Mouse (Mus musculus) CH12.LX (cell line): ENCODE data around the gene Ccdc65. TPM values are rescaled to one million over a fixed set of nuclear protein-coding genes. Genes with fewer than 3 reads are reported as not detected.

Source experiments
- DNase-seq: peaks from one replicate; pipeline ENCODE4 v3.0.0-alpha.2; 2013; ENCODE audit errors: extremely low read depth
- H3K27ac ChIP-seq: 2 replicates; pipeline ENCODE4 v1.5.1; 2012; ENCODE audit warnings: low read depth, mild to moderate bottlenecking, control low read depth, moderate library complexity; ENCODE audit not compliant: insufficient read depth
- H3K27me3 ChIP-seq: replicated peaks from 2 replicates; pipeline ENCODE3; 2012; ENCODE audit warnings: inconsistent platforms
- H3K36me3 ChIP-seq, 2 experiments: replicated peaks in 1 of 2; 2 replicates each; pipeline versions ENCODE3 to v1.6.1; 2012; ENCODE audit warnings: inconsistent platforms in 1 of 2, low read length in 1 of 2, mild to moderate bottlenecking in 1 of 2, mixed read lengths in 1 of 2, moderate library complexity in 1 of 2; ENCODE audit not compliant: control insufficient read depth in 1 of 2, insufficient read depth in 1 of 2
- H3K4me1 ChIP-seq, 2 experiments: 2 replicates each; pipeline ENCODE4 v1.6.1; 2012; ENCODE audit warnings: inconsistent platforms in 1 of 2, moderate library complexity in 1 of 2; ENCODE audit not compliant: insufficient read depth in 2 of 2, control insufficient read depth in 1 of 2
- H3K4me2 ChIP-seq: 2 replicates; pipeline ENCODE4 v1.6.1; 2012; ENCODE audit warnings: low read depth, mild to moderate bottlenecking, control low read depth; ENCODE audit not compliant: poor library complexity, insufficient read depth, severe bottlenecking
- H3K4me3 ChIP-seq, 3 experiments: fragments of 150-350 bp in 1 of 3; sonication (generic) in 1 of 3; replicated peaks in 1 of 3; 2 replicates each; pipeline versions ENCODE3 to v1.5.1; 2011 to 2012; ENCODE audit warnings: low read depth in 2 of 3, low read length in 2 of 3, mild to moderate bottlenecking in 2 of 3, moderate library complexity in 2 of 3, control low read depth in 1 of 3, improper control_type of control experiment in 1 of 3, inconsistent platforms in 1 of 3, mixed read lengths in 1 of 3; ENCODE audit not compliant: poor library complexity in 1 of 3
- H3K79me2 ChIP-seq: replicated peaks from 2 replicates; pipeline ENCODE4 v1.6.1; 2012; ENCODE audit warnings: mild to moderate bottlenecking, moderate library complexity; ENCODE audit not compliant: control insufficient read depth, poor library complexity, insufficient read depth, severe bottlenecking; ENCODE audit errors: extremely low read depth
- H3K9ac ChIP-seq: 2 replicates; pipeline ENCODE4 v1.6.1; 2012; ENCODE audit warnings: low read depth, mild to moderate bottlenecking, control low read depth, moderate library complexity; ENCODE audit not compliant: insufficient read depth
- H3K9me3 ChIP-seq: replicated peaks from 2 replicates; pipeline ENCODE3; 2012; ENCODE audit warnings: low read length, inconsistent platforms, mixed read lengths
- BHLHE40 ChIP-seq: IDR thresholded peaks from 2 replicates; pipeline ENCODE4 v1.6.1; 2011; ENCODE audit warnings: mild to moderate bottlenecking, low read depth, low read length, improper control_type of control experiment
- CHD2 ChIP-seq: IDR thresholded peaks from 2 replicates; pipeline ENCODE4 v1.6.1; 2011; ENCODE audit warnings: low read length, improper control_type of control experiment
- CTCF ChIP-seq, 2 experiments: IDR thresholded peaks in 1 of 2; conservative IDR thresholded peaks in 1 of 2; 2 replicates each; pipeline ENCODE4 v1.5.1; 2011 to 2012; ENCODE audit warnings: low read depth in 2 of 2, low read length in 2 of 2, improper control_type of control experiment in 1 of 2, inconsistent platforms in 1 of 2, mild to moderate bottlenecking in 1 of 2, moderate library complexity in 1 of 2
- EP300 ChIP-seq: IDR thresholded peaks from 2 replicates; pipeline ENCODE4 v1.6.1; 2011; ENCODE audit warnings: low read length, improper control_type of control experiment
- ETS1 ChIP-seq: conservative IDR thresholded peaks from 2 replicates; pipeline ENCODE4 v1.6.1; 2012; ENCODE audit warnings: low read depth, mild to moderate bottlenecking, inconsistent platforms, low read length, improper control_type of control experiment, moderate library complexity
- GABPA ChIP-seq: IDR thresholded peaks from 2 replicates; pipeline ENCODE4 v1.6.1; 2012; ENCODE audit warnings: low read depth, low read length, improper control_type of control experiment, inconsistent platforms; ENCODE audit not compliant: insufficient replicate concordance
- IRF4 ChIP-seq: IDR thresholded peaks from 2 replicates; pipeline ENCODE4 v1.6.1; 2014; ENCODE audit warnings: low read depth, mild to moderate bottlenecking, inconsistent platforms, low read length, improper control_type of control experiment
- JUN ChIP-seq: IDR thresholded peaks from 2 replicates; pipeline ENCODE4 v1.6.1; 2011; ENCODE audit warnings: low read depth, mild to moderate bottlenecking, low read length, improper control_type of control experiment, moderate library complexity; ENCODE audit not compliant: insufficient read depth
- JUND ChIP-seq: conservative IDR thresholded peaks from 2 replicates; pipeline ENCODE4 v1.6.1; 2011; ENCODE audit warnings: low read depth, low read length, improper control_type of control experiment
- KAT2A ChIP-seq: IDR thresholded peaks from 2 replicates; pipeline ENCODE4 v1.6.1; 2012; ENCODE audit warnings: low read length, improper control_type of control experiment, inconsistent platforms; ENCODE audit not compliant: insufficient replicate concordance
- MAFK ChIP-seq: IDR thresholded peaks from 2 replicates; pipeline ENCODE4 v1.6.1; 2011; ENCODE audit warnings: low read length, improper control_type of control experiment; ENCODE audit not compliant: insufficient replicate concordance
- MEF2A ChIP-seq: IDR thresholded peaks from 2 replicates; pipeline ENCODE4 v1.6.1; 2014; ENCODE audit warnings: low read depth, mild to moderate bottlenecking, inconsistent platforms, low read length, improper control_type of control experiment, borderline replicate concordance
- MXI1 ChIP-seq: IDR thresholded peaks from 2 replicates; pipeline ENCODE4 v1.6.1; 2011; ENCODE audit warnings: mild to moderate bottlenecking, low read depth, low read length, improper control_type of control experiment
- MYC ChIP-seq: IDR thresholded peaks from 2 replicates; pipeline ENCODE4 v1.6.1; 2011; ENCODE audit warnings: low read depth, mild to moderate bottlenecking, improper control_type of control experiment, low read length
- NELFE ChIP-seq: IDR thresholded peaks from 2 replicates; pipeline ENCODE4 v1.6.1; 2011; ENCODE audit warnings: low read depth, low read length, improper control_type of control experiment
- NRF1 ChIP-seq: IDR thresholded peaks from 2 replicates; pipeline ENCODE4 v1.6.1; 2014; ENCODE audit warnings: low read depth, mild to moderate bottlenecking, inconsistent platforms, low read length, improper control_type of control experiment, moderate library complexity
- PAX5 ChIP-seq: IDR thresholded peaks from 2 replicates; pipeline ENCODE4 v1.6.1; 2012; ENCODE audit warnings: low read length, inconsistent platforms, mixed read lengths
- POLR2AphosphoS2 ChIP-seq: IDR thresholded peaks from 2 replicates; pipeline ENCODE4 v1.6.1; 2011; ENCODE audit warnings: low read depth, low read length, improper control_type of control experiment
- SIN3A ChIP-seq: IDR thresholded peaks from 2 replicates; pipeline ENCODE4 v1.6.1; 2012; ENCODE audit warnings: low read length, improper control_type of control experiment, inconsistent platforms
- TBP ChIP-seq: conservative IDR thresholded peaks from 2 replicates; pipeline ENCODE4 v1.6.1; 2011; ENCODE audit warnings: low read depth, low read length, improper control_type of control experiment
- TCF12 ChIP-seq: IDR thresholded peaks from 2 replicates; pipeline ENCODE4 v1.6.1; 2014; ENCODE audit warnings: low read depth, mild to moderate bottlenecking, inconsistent platforms, low read length, improper control_type of control experiment
- USF1 ChIP-seq: IDR thresholded peaks from 2 replicates; pipeline ENCODE4 v1.6.1; 2014; ENCODE audit warnings: low read depth, mild to moderate bottlenecking, inconsistent platforms, low read length, improper control_type of control experiment
- USF2 ChIP-seq: conservative IDR thresholded peaks from 2 replicates; pipeline ENCODE4 v1.6.1; 2011; ENCODE audit warnings: low read depth, low read length, improper control_type of control experiment
- ZC3H11A ChIP-seq: IDR thresholded peaks from 2 replicates; pipeline ENCODE4 v1.6.1; 2012; ENCODE audit warnings: low read depth, mild to moderate bottlenecking, inconsistent platforms, low read length, improper control_type of control experiment
- ZKSCAN1 ChIP-seq: IDR thresholded peaks from 2 replicates; pipeline ENCODE4 v1.6.1; 2012; ENCODE audit warnings: low read depth, inconsistent platforms, low read length, improper control_type of control experiment, borderline replicate concordance
- ZMIZ1 ChIP-seq: IDR thresholded peaks from 2 replicates; pipeline ENCODE4 v1.6.1; 2012; ENCODE audit warnings: low read depth, mild to moderate bottlenecking, inconsistent platforms, low read length, improper control_type of control experiment
- ZNF384 ChIP-seq: IDR thresholded peaks from 2 replicates; pipeline ENCODE4 v1.6.1; 2012; ENCODE audit warnings: low read depth, low read length, improper control_type of control experiment, inconsistent platforms
- dilution Hi-C: fragments of 300-500 bp; cut with MboI; formaldehyde crosslinking; loops from 2 replicates; pipeline ENCODE4 v1.14.3; 2020; ENCODE audit warnings: low sequenced_read_pairs; ENCODE audit not compliant: extremely low pct_unique_long_range_greater_than_20kb, extremely low pct_ligation_motif_present
- in situ Hi-C: fragments of 300-500 bp; cut with MboI; formaldehyde crosslinking; loops from 3 replicates; pipeline ENCODE4 v1.14.3; 2019; ENCODE audit warnings: low sequenced_read_pairs, low pct_ligation_motif_present, low pct_unique_long_range_greater_than_20kb, mixed read lengths
- polyA plus RNA-seq: library from polyadenylated mRNA; unstranded; fragments of >175 nt; gene quantifications from 2 replicates; pipeline ENCODE4 v1.2.1, GENCODE M21; 2012; ENCODE audit warnings: low read depth; ENCODE audit not compliant: insufficient read length
- total RNA-seq, 2 experiments: library from RNA; depleted of rRNA; stranded (reverse); fragments of 300-350 nt in 1 of 2; fragments of >200 nt in 1 of 2; gene quantifications; 2 replicates each; pipeline ENCODE4 v1.2.3; 2012 to 2014

Ccdc65 gene
- total and polyA plus RNA-seq, 3 experiments: 0.11 to 0.13 TPM; not detected in 1

- dilution Hi-C loops: no loop called here
- TF ChIP-seq GABPA: no peak
- no peak for TF ChIP-seq BHLHE40
- no peak for TF ChIP-seq TBP
- no peak for TF ChIP-seq MEF2A
- no peak for TF ChIP-seq NELFE
- TF ChIP-seq EP300: no peak
- no peak for TF ChIP-seq USF1
- no peak for TF ChIP-seq JUN
- TF ChIP-seq ZNF384: no peak
- TF ChIP-seq CTCF (conservative IDR thresholded peaks at IDR 0.05 in 1 of 2, IDR thresholded peaks at IDR 0.05 in 1 of 2; ENCODE audit: low read depth in 2 of 2, low read length in 2 of 2): no peak
- TF ChIP-seq ETS1: no peak
- TF ChIP-seq PAX5: no peak
- TF ChIP-seq TCF12: no peak
- TF ChIP-seq ZMIZ1: no peak
- TF ChIP-seq SIN3A: no peak
- no peak for TF ChIP-seq POLR2AphosphoS2
- TF ChIP-seq MXI1: no peak
- TF ChIP-seq NRF1: no peak
- in situ Hi-C loops: no loop called here
Observed at GRCm38 (mm10) chr15:98691486-98692147, 16.4 kb upstream of the Ccdc65 start.

GRCm38 (mm10) chr15:98692171-98692715, 15.8 kb upstream of the Ccdc65 start:
- Histone ChIP-seq H3K4me1 (no peaks in the 10 kb centered on the region), H3K27me3 (peaks cover 72% of the 10 kb centered on the region), H3K9ac (no peak overlapping the region), H3K4me3 (no peak overlapping the region), H3K4me2 (no peak overlapping the region), H3K36me3 (no peaks in the 10 kb centered on the region), H3K9me3 (no peaks in the 10 kb centered on the region), H3K27ac (no peak overlapping the region), H3K79me2 (no peaks in the 10 kb centered on the region)
- no peak for DNase-seq
- dilution Hi-C loops: no loop called here
- in situ Hi-C loops: no loop called here
- no peak for TF ChIP-seq MXI1
- no peak for TF ChIP-seq USF1
- no peak for TF ChIP-seq NRF1
- no peak for TF ChIP-seq SIN3A
- no peak for TF ChIP-seq TBP
- no peak for TF ChIP-seq TCF12
- TF ChIP-seq KAT2A: no peak
- no peak for TF ChIP-seq IRF4
- no peak for TF ChIP-seq MYC
- no peak for TF ChIP-seq MAFK
- TF ChIP-seq GABPA: no peak
- TF ChIP-seq CTCF (conservative IDR thresholded peaks at IDR 0.05 in 1 of 2, IDR thresholded peaks at IDR 0.05 in 1 of 2; ENCODE audit: low read depth in 2 of 2, low read length in 2 of 2): no peak
- TF ChIP-seq USF2: no peak
- no peak for TF ChIP-seq CHD2
- no peak for TF ChIP-seq JUND
- TF ChIP-seq ZKSCAN1: no peak
- no peak for TF ChIP-seq ZC3H11A

More at GRCm38 (mm10) chr15:98691486-98692147, 16.4 kb upstream of the Ccdc65 start:
- H3K4me3 ChIP-seq: no peak overlapping the region
- H3K79me2 ChIP-seq: no peaks in the 10 kb centered on the region
- H3K36me3 ChIP-seq: no peaks in the 10 kb centered on the region
- DNase-seq: no peak
- H3K27ac ChIP-seq: no peak overlapping the region
- H3K9me3 ChIP-seq: no peaks in the 10 kb centered on the region
- H3K9ac ChIP-seq: no peak overlapping the region
- no peaks in the 10 kb centered on the region for H3K4me1 ChIP-seq
- no peak overlapping the region for H3K4me2 ChIP-seq
- peaks cover 71% of the 10 kb centered on the region for H3K27me3 ChIP-seq
